Mouse (Mus musculus): ENCODE measurements at regions not wholly inside any gene's neighbourhood (a gene's known extent, or its start where the extent isn't known, plus 50 kb on each side); places are given as distances from the start of the nearest gene placed in this dataset.

DNA sequence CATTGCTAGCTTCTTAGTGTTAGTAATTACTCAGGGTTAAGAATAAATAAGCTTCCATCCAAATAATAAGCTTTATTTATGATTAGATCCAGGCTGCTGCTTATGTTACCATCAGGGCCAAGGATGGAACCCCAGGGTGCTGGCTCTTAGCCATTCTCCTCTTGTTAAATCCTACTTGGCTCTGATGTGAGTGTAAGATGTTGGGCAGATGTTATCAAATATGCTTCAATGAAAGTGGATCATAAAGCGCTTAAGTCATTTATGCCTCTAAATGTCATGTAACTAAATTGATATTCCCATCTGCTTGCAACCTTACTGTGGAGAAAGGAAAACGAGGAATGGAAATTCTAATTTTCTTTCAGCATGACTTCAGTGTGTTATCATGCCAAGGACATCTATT, 426.4 kb upstream of the Lrrc4c start:
- DNase-seq (ENCODE audit: low spot score in 2 of 2) = peak; percentile 16 to 23

DNA sequence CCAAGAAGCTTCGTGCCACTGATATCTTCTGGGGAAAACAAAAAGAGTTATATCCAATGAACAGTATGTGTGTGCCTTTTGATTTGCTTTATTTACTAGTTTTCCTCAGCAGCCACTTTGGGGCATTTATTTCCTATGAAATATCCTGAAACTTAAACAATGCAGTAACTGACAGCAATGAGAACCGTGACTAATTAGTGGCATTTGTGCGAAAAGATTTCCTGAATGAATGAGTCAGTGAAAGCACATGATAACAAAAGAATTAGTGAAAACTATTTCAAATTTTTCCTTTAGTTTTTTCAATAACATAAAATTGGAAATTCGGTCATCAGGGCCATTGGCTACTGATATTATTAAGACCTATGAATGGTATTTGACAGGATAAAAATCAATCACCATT, 412.9 kb upstream of the Lrrc4c start:
- no peak for DNase-seq (ENCODE audit: low spot score in 2 of 2)

DNA sequence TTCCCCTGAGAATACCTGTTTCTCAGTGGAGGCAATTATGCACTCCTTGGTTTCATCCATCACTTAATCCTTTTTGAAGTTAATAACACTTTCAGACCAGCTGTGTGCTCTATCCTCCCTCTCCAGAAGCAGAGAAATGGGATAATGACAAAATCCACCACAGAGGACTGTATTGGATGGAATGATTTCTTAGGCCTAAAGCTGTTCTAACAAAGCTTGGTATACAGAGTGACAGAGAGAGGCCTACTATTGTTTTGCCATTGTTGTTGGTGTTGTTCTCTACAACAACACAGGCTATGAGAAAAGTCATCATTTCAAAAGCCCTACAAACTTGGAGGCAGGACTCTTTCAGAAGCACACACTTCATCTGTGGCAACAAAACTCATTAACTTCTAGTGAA, 408.2 kb upstream of the Lrrc4c start:
- DNase-seq (ENCODE audit: low spot score in 2 of 2) = no peak

- no peak for DNase-seq (ENCODE audit: low spot score in 2 of 2)
Measured at GRCm38 (mm10) chr2:95910160-95910559, 407.8 kb upstream of the Lrrc4c start.

Data from layer of hippocampus, postnatal 10 days (tissue).